In the genomic region with DNA sequence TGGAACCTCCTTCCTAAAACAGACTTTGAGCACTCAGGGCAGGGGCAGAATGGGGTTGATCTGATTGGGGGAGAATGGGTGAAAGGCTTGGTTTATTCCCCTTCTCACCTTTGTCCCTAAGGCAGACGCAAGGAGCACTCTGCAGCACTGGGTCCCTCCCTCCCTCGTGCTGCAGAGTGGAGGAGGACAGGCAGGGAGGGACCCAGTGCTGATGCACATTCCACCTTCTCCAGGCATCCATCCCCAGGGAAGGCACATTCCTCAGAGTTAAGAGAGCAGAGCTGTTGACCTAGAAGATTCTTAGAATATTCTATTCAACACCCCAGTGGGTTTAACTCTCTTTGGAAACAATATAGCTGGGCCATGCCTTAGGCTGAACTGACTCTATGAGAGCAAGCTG, we compare ENCODE assay signal across 16 mouse cellular contexts.
A peak's percentile ranks its signal among the peaks of the same experiment; 100 is the strongest.
DNase-seq lines count a peak whose midpoint lies in the region; TF ChIP-seq lines count a peak whose summit lies in the region.
"Had no signal": no experiment of that assay in that cellular context is flagged by ENCODE, and none has a peak within 500 bp of the region (broad histone marks: within the 10 kb centered on the region; RNA-seq: fewer than 3 reads in every experiment).

No protein-coding gene starts in this region.

- DNase-seq in Muller cell, postnatal 12 days (ENCODE audit: inconsistent ontology term) = peak; percentile 80
- peak; percentile 36 for DNase-seq in ZHBTc4 (ENCODE audit: low read depth, low spot score)
- peak; percentile 39 for DNase-seq in kidney, adult 11 months
- DNase-seq in kidney, postnatal 14 days = peak; percentile 61
- DNase-seq in urinary bladder, postnatal 10 days (ENCODE audit: low spot score) = no peak
- DNase-seq in spleen, postnatal 10 days (ENCODE audit: low spot score in 2 of 2) = no peak
- DNase-seq in gastrocnemius, adult 2 months = no peak
- DNase-seq: adrenal gland, postnatal 36 days; cerebellum, postnatal 10 days; layer of hippocampus, postnatal 36 days; lung, postnatal 36 days had no signal

- TF ChIP-seq CTCF in gastrocnemius, adult 2 months (IDR thresholded peaks at IDR 0.05) = no peak

- intact Hi-C loops in gastrocnemius, adult 2 months (cut with DNase I) = no loop called here

- H3K4me3 ChIP-seq in gastrocnemius, adult 2 months = no peak overlapping the region
- H3K4me3 ChIP-seq: embryonic facial prominence, embryonic 15.5 days; hindbrain, embryonic 13.5 days; limb, embryonic 12.5 days; liver, embryonic 15.5 days; midbrain, embryonic 15.5 days had no signal

- no peak overlapping the region for H3K27ac ChIP-seq in gastrocnemius, adult 2 months
- H3K27ac ChIP-seq: embryonic facial prominence, embryonic 15.5 days; hindbrain, embryonic 13.5 days; limb, embryonic 12.5 days; liver, embryonic 15.5 days; midbrain, embryonic 15.5 days had no signal

Comparison
In these comparisons a context has a peak if more than half of its experiments do, and no peak if none do; other contexts are left out.
1. DNase-seq: peak in Muller cell, postnatal 12 days (single experiment), ZHBTc4 (single experiment), kidney, adult 11 months (single experiment) and kidney, postnatal 14 days (single experiment); none in urinary bladder, postnatal 10 days (single experiment), spleen, postnatal 10 days (0 of 2) and gastrocnemius, adult 2 months (single experiment).